Mouse (Mus musculus) fat pad, adult 2 months (tissue): ENCODE data around the gene 2010111I01Rik.
A peak's percentile ranks its signal among the peaks of the same experiment; 100 is the strongest.

ENCODE experiments used
- DNase-seq: peaks from one replicate; pipeline ENCODE4 v3.0.0-alpha.2; 2011; ENCODE audit warnings: low read depth, low spot score; ENCODE audit errors: extremely low read depth

2010111I01Rik gene

GRCm38 (mm10) chr13:63146604-63147188 is 182.0 kb downstream of the 2010111I01Rik start:
- DNase-seq = no peak

- no peak for DNase-seq
Measured at GRCm38 (mm10) chr13:63148157-63148556, 183.5 kb downstream of the 2010111I01Rik start.

GRCm38 (mm10) chr13:63150470-63151020 is 185.9 kb downstream of the 2010111I01Rik start:
- DNase-seq = no peak

GRCm38 (mm10) chr13:63151028-63151738 is 186.5 kb downstream of the 2010111I01Rik start:
- no peak for DNase-seq

GRCm38 (mm10) chr13:63152498-63152897 is 187.8 kb downstream of the 2010111I01Rik start:
- DNase-seq = no peak

GRCm38 (mm10) chr13:63153397-63153796 is 188.7 kb downstream of the 2010111I01Rik start:
- DNase-seq = no peak

GRCm38 (mm10) chr13:63154851-63155571 is 190.3 kb downstream of the 2010111I01Rik start:
- peak; percentile 58 for DNase-seq

GRCm38 (mm10) chr13:63156264-63156663 is 191.6 kb downstream of the 2010111I01Rik start:
- DNase-seq = peak; percentile 59

GRCm38 (mm10) chr13:63170282-63171073 is 205.8 kb downstream of the 2010111I01Rik start:
- no peak for DNase-seq

GRCm38 (mm10) chr13:63171347-63172096 is 206.8 kb downstream of the 2010111I01Rik start:
- no peak for DNase-seq

- no peak for DNase-seq
Measured at GRCm38 (mm10) chr13:63172097-63172445, 207.4 kb downstream of the 2010111I01Rik start.

- DNase-seq = no peak
Measured at GRCm38 (mm10) chr13:63174252-63175020, 209.7 kb downstream of the 2010111I01Rik start.

- DNase-seq = no peak
Measured at GRCm38 (mm10) chr13:63176131-63176530, 211.4 kb downstream of the 2010111I01Rik start.

- DNase-seq = no peak
Measured at GRCm38 (mm10) chr13:63177232-63177631, 212.5 kb downstream of the 2010111I01Rik start.

- DNase-seq = no peak
Measured at GRCm38 (mm10) chr13:63180641-63181235, 216.0 kb downstream of the 2010111I01Rik start.

- DNase-seq = no peak
Measured at GRCm38 (mm10) chr13:63184946-63185345, 220.3 kb downstream of the 2010111I01Rik start.

- DNase-seq = no peak
Measured at GRCm38 (mm10) chr13:63186217-63186616, 221.5 kb downstream of the 2010111I01Rik start.

GRCm38 (mm10) chr13:63186642-63187041 is 221.9 kb downstream of the 2010111I01Rik start:
- DNase-seq = no peak
